Comparison of ENCODE assay signal across 9 mouse cellular contexts in the genomic region with DNA sequence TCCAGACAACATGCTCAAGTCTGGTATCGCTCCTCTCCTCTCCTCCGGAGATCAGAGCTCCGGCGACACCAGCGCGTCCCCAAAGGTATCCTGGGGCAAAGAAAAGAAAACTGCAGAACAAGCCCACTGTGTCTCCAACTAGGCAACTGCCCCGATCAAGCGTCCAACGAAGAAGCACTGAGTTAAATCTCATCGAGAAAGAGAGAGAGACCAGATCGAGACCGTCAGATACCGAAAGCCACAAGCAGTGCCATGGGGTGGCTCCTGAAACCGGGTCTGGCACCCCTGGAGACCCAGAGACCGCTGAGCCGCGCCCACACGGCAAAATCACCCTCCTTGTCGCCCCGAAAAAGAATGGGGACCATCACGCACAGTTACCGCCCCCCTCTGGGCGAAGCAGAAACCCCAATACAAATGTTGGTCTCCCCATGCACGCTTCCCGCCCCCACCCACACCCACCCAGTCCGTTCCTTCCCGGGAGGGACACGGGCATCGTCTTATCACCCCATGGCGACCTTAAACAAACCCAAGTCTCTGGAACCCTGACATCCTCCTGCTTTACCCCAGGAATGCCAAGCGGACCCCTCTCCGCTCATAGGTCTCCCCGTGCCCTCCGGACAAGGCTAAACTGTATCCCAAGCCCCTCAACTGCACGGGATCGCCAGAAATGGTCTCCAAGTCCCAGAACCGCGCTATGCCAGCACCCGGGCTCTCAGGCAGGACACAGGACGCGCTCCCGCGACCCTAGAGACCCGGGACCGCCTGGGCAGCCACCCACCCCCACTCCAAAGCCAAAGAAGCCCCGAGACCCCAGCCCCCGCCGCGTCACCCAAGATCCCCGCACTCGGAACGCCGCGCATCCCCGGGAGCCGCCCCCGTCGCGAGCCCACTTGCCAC. TPM values are rescaled to one million over a fixed set of nuclear protein-coding genes. Genes with fewer than 3 reads are reported as not detected.
DNase-seq lines count a peak whose midpoint lies in the region; ATAC-seq and TF ChIP-seq lines count a peak whose summit lies in the region.
"Had no signal": no experiment of that assay in that cellular context is flagged by ENCODE, and none has a peak within 500 bp of the region (broad histone marks: within the 10 kb centered on the region; RNA-seq: fewer than 3 reads in every experiment).

No protein-coding gene starts in this region.

- WGBS in hindbrain, embryonic 13.5 days: under 1% methylated on average over 58 of the region's 59 CpGs

- H3K4me1 ChIP-seq in hindbrain, embryonic 13.5 days (replicated peaks): peaks cover 26% of the 10 kb centered on the region

- intact Hi-C loops in left cerebral cortex, adult 2 months (cut with DNase I): loop anchor here (5.0 kb wide), 4 partner anchors 79 to 174 kb away; a partner anchor contains a TSS

- peak overlapping the region; percentile 97 for H3K27ac ChIP-seq in hindbrain, embryonic 13.5 days
- H3K27ac ChIP-seq in left cerebral cortex, adult 2 months: peak overlapping the region; percentile 95

- ATAC-seq in hindbrain, embryonic 13.5 days (ENCODE audit: low FRiP score): peak; percentile 65

- H3K4me3 ChIP-seq in hindbrain, embryonic 13.5 days: peak overlapping the region; percentile 83
- H3K4me3 ChIP-seq in left cerebral cortex, adult 2 months: peak overlapping the region; percentile 96

- DNase-seq in adrenal gland, adult (ENCODE audit: inconsistent age in 2 of 2, low spot score in 1 of 2): peak; percentile 51 to 84
- no peak for DNase-seq in adrenal gland, adult 8-10 months
- DNase-seq in cerebellum, adult 18-20 months: peak; percentile 53 to 60
- DNase-seq in frontal cortex, postnatal 25 days (ENCODE audit: low spot score in 2 of 2): peak; percentile 23 to 39
- peak; percentile 39 to 49 for DNase-seq in left cerebral cortex, adult 2 months (ENCODE audit: extremely low spot score in 1 of 2, low spot score in 2 of 2)
- peak; percentile 40 for DNase-seq in lung, postnatal 36 days
- peak; percentile 36 for DNase-seq in spleen, adult 12 weeks (ENCODE audit: low spot score)

- no peaks in the 10 kb centered on the region for H3K9me3 ChIP-seq in hindbrain, embryonic 13.5 days

- H3K4me2 ChIP-seq in hindbrain, embryonic 13.5 days: peak overlapping the region; percentile 71

- H3K9ac ChIP-seq in hindbrain, embryonic 13.5 days: peak overlapping the region; percentile 91

- H3K36me3 ChIP-seq in hindbrain, embryonic 13.5 days: no peaks in the 10 kb centered on the region

- H3K27me3 ChIP-seq in hindbrain, embryonic 13.5 days: 0 out of 2 replicates have a peak, but pooled peaks cover 6% of the 10 kb centered on the region
- H3K27me3 ChIP-seq: Patski had no signal

- TF ChIP-seq CTCF in left cerebral cortex, adult 2 months (IDR thresholded peaks at IDR 0.05): peak; percentile 41

RNA-seq across cellular contexts. Expression of a gene that starts 0.7 kb away (rescaled TPM):
- 10 to 100 TPM; 34.0 to 41.7 (median 36.6) TPM for total RNA-seq in adrenal gland, adult 8-10 months (2022)
- 17.7 and 18.1 TPM in 2 replicates for polyA plus RNA-seq in hindbrain, embryonic 13.5 days (2015; fragmentation: Nextera tagmentation; extraction: Ambion mirVana)
- total RNA-seq in left cerebral cortex, adult 2 months (2021): 10 to 100 TPM; 31.5 to 33.9 TPM
